In the genomic region with DNA sequence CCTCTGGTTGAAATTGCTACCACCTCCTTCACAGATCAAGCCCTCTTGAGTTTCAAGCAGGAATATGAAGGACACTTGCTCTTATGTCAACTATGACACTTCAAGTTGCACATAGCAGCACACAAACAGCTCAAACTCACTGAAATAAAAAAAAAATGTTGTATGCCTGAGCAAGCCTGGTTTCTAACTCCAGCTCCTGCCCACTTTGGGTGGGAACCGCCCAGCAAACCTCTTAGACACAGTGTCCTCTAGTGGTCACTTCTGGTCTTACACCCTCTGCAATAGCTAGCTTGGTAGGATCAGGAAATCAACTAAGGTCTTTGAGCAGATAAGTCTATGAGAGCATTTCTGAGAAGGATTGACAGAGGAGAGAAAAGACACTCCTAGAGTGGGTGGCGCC, we compare ENCODE assay signal across 9 mouse cellular contexts. TPM values are rescaled to one million over a fixed set of nuclear protein-coding genes. Genes with fewer than 3 reads are reported as not detected.
DNase-seq lines count a peak whose midpoint lies in the region; ATAC-seq lines count a peak whose summit lies in the region.
"Had no signal": no experiment of that assay in that cellular context is flagged by ENCODE, and none has a peak within 500 bp of the region (broad histone marks: within the 10 kb centered on the region; RNA-seq: fewer than 3 reads in every experiment).

No protein-coding gene starts in this region.

- ATAC-seq in kidney, embryonic 14.5 days (ENCODE audit: low FRiP score, low TSS enrichment): no peak

- 0 out of 2 replicates have a peak, but pooled peaks cover 2% of the 10 kb centered on the region for H3K27me3 ChIP-seq in kidney, embryonic 14.5 days (ENCODE audit: control insufficient read depth, insufficient read depth, low read length)

- no peaks in the 10 kb centered on the region for H3K36me3 ChIP-seq in kidney, embryonic 14.5 days (ENCODE audit: control insufficient read depth, insufficient read depth, low read length)
- H3K36me3 ChIP-seq: neural tube, embryonic 12.5 days had no signal

- H3K27ac ChIP-seq in kidney, embryonic 14.5 days (ENCODE audit: low read depth, low read length): no peak overlapping the region
- H3K27ac ChIP-seq: neural tube, embryonic 12.5 days had no signal

- H3K9me3 ChIP-seq in kidney, embryonic 14.5 days (ENCODE audit: control insufficient read depth, low read length): no peaks in the 10 kb centered on the region
- H3K9me3 ChIP-seq: neural tube, embryonic 12.5 days had no signal

- 0 out of 2 replicates have a peak, but pooled peaks cover 6% of the 10 kb centered on the region for H3K4me1 ChIP-seq in kidney, embryonic 14.5 days (ENCODE audit: control insufficient read depth, insufficient read depth, low read length)

- WGBS in kidney, embryonic 14.5 days: 32% methylated on average over 2 of the region's 2 CpGs

- peak; percentile 59 for DNase-seq in kidney, adult 18-20 months
- peak; percentile 72 for DNase-seq in ES-CJ7 (ENCODE audit: low read depth, low spot score)
- peak; percentile 15 to 20 for DNase-seq in adrenal gland, postnatal 4 days (ENCODE audit: low spot score in 2 of 2)
- peak; percentile 50 to 68 for DNase-seq in gastrocnemius, postnatal 4 days (ENCODE audit: low spot score in 2 of 2)
- DNase-seq in left cerebral cortex, postnatal 25 days (ENCODE audit: low spot score in 2 of 2): peak; percentile 29 to 65
- peak; percentile 71 for DNase-seq in ovary, postnatal 14 days (ENCODE audit: low spot score)
- peak; percentile 46 to 57 for DNase-seq in urinary bladder, postnatal 36 days (ENCODE audit: low spot score in 2 of 2)

- H3K9ac ChIP-seq in kidney, embryonic 14.5 days (ENCODE audit: low read depth, low read length): no peak overlapping the region
- H3K9ac ChIP-seq: neural tube, embryonic 12.5 days had no signal

- no peak overlapping the region for H3K4me2 ChIP-seq in kidney, embryonic 14.5 days (replicated peaks; ENCODE audit: low read depth, low read length)
- H3K4me2 ChIP-seq: neural tube, embryonic 12.5 days had no signal

- no peak overlapping the region for H3K4me3 ChIP-seq in kidney, embryonic 14.5 days (ENCODE audit: low read length)
- H3K4me3 ChIP-seq: neural tube, embryonic 12.5 days had no signal

- intact Hi-C loops in left cerebral cortex, postnatal 25 days (cut with DNase I): no loop called here

RNA-seq across cellular contexts. Expression of gene Rplp1, which starts 54.2 kb away (rescaled TPM):
- 1,603 and 2,211 TPM in 2 replicates for polyA plus RNA-seq in kidney, embryonic 14.5 days (2014; fragmentation: Nextera tagmentation; extraction: Ambion mirVana)
- total RNA-seq in adrenal gland, postnatal 4 days (2021): 1,000 to 10,000 TPM; 2,291 to 2,466 TPM
- 1,000 to 10,000 TPM; 2,037 to 2,325 TPM for total RNA-seq in gastrocnemius, postnatal 4 days (2021)
- total RNA-seq in left cerebral cortex, postnatal 25 days (2021): 1,000 to 10,000 TPM; 1,342 to 1,349 TPM

Comparison
In these comparisons a context has a peak if more than half of its experiments do, and no peak if none do; other contexts are left out.
1. DNase-seq: peak in every context shown above with its lines; median percentile 72 in ES-CJ7; 71 in ovary, postnatal 14 days; 59 in kidney, adult 18-20 months; 59 in gastrocnemius, postnatal 4 days; 52 in urinary bladder, postnatal 36 days; 47 in left cerebral cortex, postnatal 25 days; 18 in adrenal gland, postnatal 4 days.